Mouse (Mus musculus): ENCODE measurements around the gene Prune1. TPM values are rescaled to one million over a fixed set of nuclear protein-coding genes. Genes with fewer than 3 reads are reported as not detected.

Prune1 gene
- total and polyA plus RNA-seq, 3 experiments, result 8.4 to 9.1 (median 8.5) TPM

DNA sequence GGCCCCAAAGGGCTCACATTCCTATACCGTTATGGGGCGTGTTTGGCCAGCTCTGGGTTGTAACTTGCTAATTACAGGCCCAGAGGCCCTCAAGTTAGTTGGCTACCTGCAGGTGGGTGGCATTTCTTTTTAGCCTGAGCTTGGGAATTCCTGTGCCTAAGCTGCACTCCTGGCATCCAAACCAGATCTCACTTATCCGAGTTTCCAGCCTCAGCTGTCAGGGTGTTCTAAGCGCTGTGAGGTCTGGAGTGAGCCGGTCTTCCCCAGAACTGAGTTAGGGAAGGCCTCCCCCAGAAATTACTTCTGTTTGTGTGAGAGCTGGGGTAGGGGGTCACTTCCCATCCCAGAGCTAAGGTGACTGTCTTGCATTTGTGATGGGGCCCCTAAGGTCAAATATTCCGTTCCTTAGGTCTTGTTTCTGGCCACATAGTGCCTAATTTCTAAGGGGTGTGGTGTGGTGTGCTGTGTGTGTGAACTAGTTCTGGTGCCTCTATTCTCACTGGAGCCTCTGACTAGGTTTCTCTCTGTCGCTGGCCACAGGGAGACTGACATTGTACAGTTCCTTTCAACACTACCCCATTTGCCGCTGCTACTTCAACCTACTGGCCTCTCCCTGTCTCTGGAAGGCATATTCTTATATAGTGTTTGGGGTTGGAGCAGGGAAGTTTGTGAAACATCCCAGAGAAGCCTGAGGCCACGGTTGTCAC lies 34.1 kb upstream of the Prune1 start:
- in situ Hi-C loops (cut with MboI; ENCODE audit: low pct_ligation_motif_present, low pct_unique_long_range_greater_than_20kb, low sequenced_read_pairs), result loop anchor here (5.0 kb wide), 1 partner anchor 36 kb away; no protein-coding TSS in a partner anchor
- Histone ChIP-seq H3K36me3 (replicated peaks in 1 of 2; ENCODE audit: control insufficient read depth in 1 of 2, insufficient read depth in 1 of 2, low read length in 1 of 2) (peaks cover 17 to 33% of the 10 kb centered on the region in 2 experiments), H3K4me2 (ENCODE audit: insufficient read depth, low read depth, poor library complexity, severe bottlenecking) (peak overlapping the region; percentile 100), H3K4me1 (ENCODE audit: control insufficient read depth in 1 of 2, insufficient read depth in 2 of 2) (peaks cover 24 to 55% of the 10 kb centered on the region in 2 experiments), H3K9ac (ENCODE audit: insufficient read depth, low read depth) (peak overlapping the region; percentile 97), H3K27me3 (replicated peaks) (no peaks in the 10 kb centered on the region), H3K9me3 (replicated peaks; ENCODE audit: low read length) (no peaks in the 10 kb centered on the region), H3K4me3 (replicated peaks in 1 of 3; ENCODE audit: low read depth in 2 of 3, low read length in 2 of 3, poor library complexity in 1 of 3) (peak overlapping the region; percentile 79 to 85 (median 83)), H3K79me2 (replicated peaks; ENCODE audit: control insufficient read depth, extremely low read depth, insufficient read depth, poor library complexity, severe bottlenecking) (peaks cover 46% of the 10 kb centered on the region), H3K27ac (ENCODE audit: insufficient read depth, low read depth) (peak overlapping the region; percentile 34)
- TF ChIP-seq CTCF (conservative IDR thresholded peaks at IDR 0.05 in 1 of 2, IDR thresholded peaks at IDR 0.05 in 1 of 2; ENCODE audit: low read depth in 2 of 2, low read length in 2 of 2), result no peak
- no peak for TF ChIP-seq ZKSCAN1 (IDR thresholded peaks at IDR 0.05; ENCODE audit: borderline replicate concordance, low read depth, low read length)
- no peak for TF ChIP-seq EP300 (IDR thresholded peaks at IDR 0.05; ENCODE audit: low read length)
- TF ChIP-seq MXI1 (IDR thresholded peaks at IDR 0.05; ENCODE audit: low read depth, low read length), result no peak
- TF ChIP-seq ZMIZ1 (IDR thresholded peaks at IDR 0.05; ENCODE audit: low read depth, low read length), result no peak
- no peak for TF ChIP-seq ETS1 (conservative IDR thresholded peaks at IDR 0.05; ENCODE audit: low read depth, low read length)
- no peak for TF ChIP-seq NELFE (IDR thresholded peaks at IDR 0.05; ENCODE audit: low read depth, low read length)
- TF ChIP-seq MAX (IDR thresholded peaks at IDR 0.05; ENCODE audit: low read length), result no peak
- TF ChIP-seq UBTF (IDR thresholded peaks at IDR 0.05; ENCODE audit: low read depth, low read length), result no peak; the same call in 1 of the 2 replicates
- no peak for TF ChIP-seq MYC (IDR thresholded peaks at IDR 0.05; ENCODE audit: low read depth, low read length)
- no peak for TF ChIP-seq PAX5 (IDR thresholded peaks at IDR 0.05; ENCODE audit: low read length)
- TF ChIP-seq TBP (conservative IDR thresholded peaks at IDR 0.05; ENCODE audit: low read depth, low read length), result no peak
- no peak for TF ChIP-seq USF1 (IDR thresholded peaks at IDR 0.05; ENCODE audit: low read depth, low read length)
- no peak for TF ChIP-seq CHD1 (IDR thresholded peaks at IDR 0.05; ENCODE audit: low read depth, low read length)
- dilution Hi-C loops (cut with MboI; ENCODE audit: extremely low pct_ligation_motif_present, extremely low pct_unique_long_range_greater_than_20kb, low sequenced_read_pairs), result no loop called here
- DNase-seq (ENCODE audit: extremely low read depth), result no peak

DNA sequence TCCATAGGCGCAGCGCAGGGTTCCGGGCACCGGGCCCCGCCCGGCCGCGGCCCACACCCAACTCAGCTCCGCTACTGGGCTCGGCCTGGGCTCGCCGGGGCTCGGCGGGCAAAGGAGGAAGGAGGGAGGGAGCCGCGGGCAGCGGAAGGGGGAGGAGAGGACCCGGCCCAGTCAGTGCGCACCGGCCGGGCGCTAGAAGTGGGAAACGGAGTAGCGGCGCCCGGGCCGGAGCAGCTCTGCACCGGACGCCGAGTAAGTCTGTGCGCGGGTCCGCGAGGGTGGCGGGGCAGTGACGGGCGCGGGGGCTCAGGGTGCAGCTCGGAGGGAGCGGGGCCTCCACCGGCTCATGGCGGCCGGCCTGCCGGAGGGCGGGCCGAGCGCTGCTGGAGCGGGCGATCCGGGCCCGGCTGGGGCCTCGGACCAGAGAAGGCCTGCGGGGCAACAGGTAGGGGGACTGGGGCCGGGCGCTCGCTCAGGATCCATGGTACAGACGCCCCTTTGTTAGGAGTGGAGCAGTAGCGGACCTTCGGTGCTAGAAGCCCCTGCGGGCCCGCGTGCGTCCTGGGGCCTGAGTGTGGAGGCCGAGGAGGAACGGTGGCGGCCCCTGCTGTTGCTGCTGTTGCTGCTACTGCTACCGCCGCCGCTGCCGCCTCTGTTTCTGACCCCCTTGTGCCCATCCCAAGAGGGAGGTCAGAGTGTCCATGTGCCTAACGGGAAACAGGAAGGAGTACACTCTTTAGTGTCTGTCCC lies 33.4 kb upstream of the Prune1 start:
- peak overlapping the region; percentile 34 for H3K27ac ChIP-seq (ENCODE audit: insufficient read depth, low read depth)
- TF ChIP-seq POLR2A (IDR thresholded peaks at IDR 0.05; ENCODE audit: low read depth, low read length) (peak; percentile 74), EP300 (IDR thresholded peaks at IDR 0.05; ENCODE audit: low read length) (no peak), NRF1 (IDR thresholded peaks at IDR 0.05; ENCODE audit: low read depth, low read length) (peak; percentile 46), MXI1 (IDR thresholded peaks at IDR 0.05; ENCODE audit: low read depth, low read length) (peak; percentile 70), PAX5 (IDR thresholded peaks at IDR 0.05; ENCODE audit: low read length) (no peak), JUN (IDR thresholded peaks at IDR 0.05; ENCODE audit: insufficient read depth, low read depth, low read length) (no peak), MAZ (IDR thresholded peaks at IDR 0.05; ENCODE audit: low read depth, low read length) (peak; percentile 55; the same call in 1 of the 2 replicates), TCF12 (IDR thresholded peaks at IDR 0.05; ENCODE audit: low read depth, low read length) (peak; percentile 78), USF2 (conservative IDR thresholded peaks at IDR 0.05; ENCODE audit: low read depth, low read length) (no peak), E2F4 (IDR thresholded peaks at IDR 0.05; ENCODE audit: insufficient replicate concordance, low read depth, low read length) (no peak), NELFE (IDR thresholded peaks at IDR 0.05; ENCODE audit: low read depth, low read length) (peak; percentile 78), UBTF (IDR thresholded peaks at IDR 0.05; ENCODE audit: low read depth, low read length) (peak; percentile 99), ZKSCAN1 (IDR thresholded peaks at IDR 0.05; ENCODE audit: borderline replicate concordance, low read depth, low read length) (no peak), RCOR1 (conservative IDR thresholded peaks at IDR 0.05; ENCODE audit: low read depth, low read length) (no peak), POLR2AphosphoS2 (IDR thresholded peaks at IDR 0.05; ENCODE audit: low read depth, low read length) (no peak), CHD2 (IDR thresholded peaks at IDR 0.05; ENCODE audit: low read length) (no peak), MAX (IDR thresholded peaks at IDR 0.05; ENCODE audit: low read length) (no peak), GABPA (IDR thresholded peaks at IDR 0.05; ENCODE audit: insufficient replicate concordance, low read depth, low read length) (no peak), MYC (IDR thresholded peaks at IDR 0.05; ENCODE audit: low read depth, low read length) (peak; percentile 61; the same call in 1 of the 2 replicates), MAFK (IDR thresholded peaks at IDR 0.05; ENCODE audit: insufficient replicate concordance, low read length) (no peak), SMC3 (IDR thresholded peaks at IDR 0.05; ENCODE audit: low read depth, low read length) (peak; percentile 18), ZC3H11A (IDR thresholded peaks at IDR 0.05; ENCODE audit: low read depth, low read length) (no peak), ZMIZ1 (IDR thresholded peaks at IDR 0.05; ENCODE audit: low read depth, low read length) (peak; percentile 42; the same call in 1 of the 2 replicates)

More for the DNA sequence above, 33.4 kb upstream of the Prune1 start:
- Histone ChIP-seq H3K36me3 (replicated peaks in 1 of 2; ENCODE audit: control insufficient read depth in 1 of 2, insufficient read depth in 1 of 2, low read length in 1 of 2) (peaks cover 10 to 26% of the 10 kb centered on the region in 2 experiments), H3K4me2 (ENCODE audit: insufficient read depth, low read depth, poor library complexity, severe bottlenecking) (peak overlapping the region; percentile 100), H3K9me3 (replicated peaks; ENCODE audit: low read length) (no peaks in the 10 kb centered on the region), H3K4me3 (replicated peaks in 1 of 3; ENCODE audit: low read depth in 2 of 3, low read length in 2 of 3, poor library complexity in 1 of 3) (peak overlapping the region; percentile 79 to 85 (median 83)), H3K79me2 (replicated peaks; ENCODE audit: control insufficient read depth, extremely low read depth, insufficient read depth, poor library complexity, severe bottlenecking) (peaks cover 45% of the 10 kb centered on the region), H3K9ac (ENCODE audit: insufficient read depth, low read depth) (peak overlapping the region; percentile 97), H3K4me1 (ENCODE audit: control insufficient read depth in 1 of 2, insufficient read depth in 2 of 2) (peaks cover 24 to 55% of the 10 kb centered on the region in 2 experiments), H3K27me3 (replicated peaks) (no peaks in the 10 kb centered on the region)
- peak; percentile 70 for DNase-seq (ENCODE audit: extremely low read depth)
- dilution Hi-C loops (cut with MboI; ENCODE audit: extremely low pct_ligation_motif_present, extremely low pct_unique_long_range_greater_than_20kb, low sequenced_read_pairs) (no loop called here), in situ Hi-C loops (cut with MboI; ENCODE audit: low pct_ligation_motif_present, low pct_unique_long_range_greater_than_20kb, low sequenced_read_pairs) (loop anchor here (5.0 kb wide), 1 partner anchor 37 kb away; no protein-coding TSS in a partner anchor)
